Mouse (Mus musculus): ENCODE results near the gene Slc25a51. TPM values are rescaled to one million over a fixed set of nuclear protein-coding genes. Genes with fewer than 3 reads are reported as not detected.

Slc25a51 gene
- polyA plus RNA-seq, 1 experiment = 39.9 TPM

GRCm38 (mm10) chr4:45431806-45432205, 23.2 kb upstream of the Slc25a51 start:
- no peak overlapping the region for H3K4me2 ChIP-seq (ENCODE audit: low read depth)
- H3K4me3 ChIP-seq = no peak overlapping the region
- no peak for TF ChIP-seq POLR2AphosphoS2 (IDR thresholded peaks at IDR 0.05; ENCODE audit: insufficient read length, low read depth)
- no peak for TF ChIP-seq SRF (IDR thresholded peaks at IDR 0.05; ENCODE audit: control insufficient read depth, insufficient read length, low read depth)
- TF ChIP-seq MYOD1 (IDR thresholded peaks at IDR 0.05; ENCODE audit: control insufficient read depth in 1 of 3, insufficient read length in 2 of 3, low read depth in 2 of 3) = no peak
- no peak for TF ChIP-seq REST (IDR thresholded peaks at IDR 0.05; ENCODE audit: insufficient read depth, insufficient read length)
- no peak for TF ChIP-seq USF1 (IDR thresholded peaks at IDR 0.05; ENCODE audit: low read depth)
- no peak for TF ChIP-seq MYOG (IDR thresholded peaks at IDR 0.05; ENCODE audit: control insufficient read depth in 1 of 3, insufficient read depth in 1 of 3, insufficient read length in 2 of 3, low read depth in 2 of 3)
- no peak for TF ChIP-seq CEBPB (IDR thresholded peaks at IDR 0.05; ENCODE audit: insufficient read depth, poor library complexity, severe bottlenecking)
- H3K36me3 ChIP-seq (ENCODE audit: control insufficient read depth, insufficient read depth) = peaks cover 9% of the 10 kb centered on the region
- no peaks in the 10 kb centered on the region for H3K79me2 ChIP-seq (ENCODE audit: control insufficient read depth, insufficient read depth)
- no peak overlapping the region for H3ac ChIP-seq (ENCODE audit: control insufficient read depth, insufficient read length)
- no peaks in the 10 kb centered on the region for H3K27me3 ChIP-seq (ENCODE audit: control insufficient read depth, insufficient read depth, insufficient read length)

- no peaks in the 10 kb centered on the region for H3K79me2 ChIP-seq (ENCODE audit: control insufficient read depth, insufficient read depth)
- no peak for TF ChIP-seq TCF12 (IDR thresholded peaks at IDR 0.05; ENCODE audit: insufficient read depth, poor library complexity, severe bottlenecking)
- no peak for TF ChIP-seq MYOD1 (IDR thresholded peaks at IDR 0.05; ENCODE audit: control insufficient read depth in 1 of 3, insufficient read length in 2 of 3, low read depth in 2 of 3)
- no peak for TF ChIP-seq MAX (IDR thresholded peaks at IDR 0.05; ENCODE audit: low read depth)
- no peak for TF ChIP-seq POLR2A (IDR thresholded peaks at IDR 0.05; ENCODE audit: insufficient read length, low read depth)
- no peaks in the 10 kb centered on the region for H3K27me3 ChIP-seq (ENCODE audit: control insufficient read depth, insufficient read depth, insufficient read length)
- H3K4me2 ChIP-seq (ENCODE audit: low read depth) = no peak overlapping the region
- H3K36me3 ChIP-seq (ENCODE audit: control insufficient read depth, insufficient read depth) = peaks cover 9% of the 10 kb centered on the region
- no peak overlapping the region for H3ac ChIP-seq (ENCODE audit: control insufficient read depth, insufficient read length)
- no peak overlapping the region for H3K4me3 ChIP-seq
Measured at GRCm38 (mm10) chr4:45431316-45431715, 22.8 kb upstream of the Slc25a51 start.

DNA sequence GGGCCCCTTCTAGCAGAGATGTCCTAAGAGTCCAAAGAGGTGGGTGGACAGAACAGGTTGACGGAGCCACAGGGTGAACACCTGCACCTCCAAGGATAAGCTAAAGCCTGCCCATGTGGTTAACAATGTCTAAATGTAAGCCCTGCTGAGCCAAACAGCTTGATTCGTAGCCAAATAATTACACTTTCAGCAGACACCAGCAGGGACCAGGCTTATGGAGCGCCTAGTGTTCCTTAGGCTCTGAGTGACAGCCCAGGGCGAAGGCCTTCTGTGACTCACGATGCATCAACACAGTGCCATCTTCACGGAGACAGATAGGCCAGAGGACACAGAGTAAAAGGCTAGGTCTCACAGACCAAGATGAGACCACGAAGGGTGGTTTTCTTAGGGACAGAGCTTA, 20.9 kb upstream of the Slc25a51 start:
- Histone ChIP-seq H3K4me3 (no peak overlapping the region), H3K27me3 (ENCODE audit: control insufficient read depth, insufficient read depth, insufficient read length) (no peaks in the 10 kb centered on the region), H3ac (ENCODE audit: control insufficient read depth, insufficient read length) (no peak overlapping the region)

DNA sequence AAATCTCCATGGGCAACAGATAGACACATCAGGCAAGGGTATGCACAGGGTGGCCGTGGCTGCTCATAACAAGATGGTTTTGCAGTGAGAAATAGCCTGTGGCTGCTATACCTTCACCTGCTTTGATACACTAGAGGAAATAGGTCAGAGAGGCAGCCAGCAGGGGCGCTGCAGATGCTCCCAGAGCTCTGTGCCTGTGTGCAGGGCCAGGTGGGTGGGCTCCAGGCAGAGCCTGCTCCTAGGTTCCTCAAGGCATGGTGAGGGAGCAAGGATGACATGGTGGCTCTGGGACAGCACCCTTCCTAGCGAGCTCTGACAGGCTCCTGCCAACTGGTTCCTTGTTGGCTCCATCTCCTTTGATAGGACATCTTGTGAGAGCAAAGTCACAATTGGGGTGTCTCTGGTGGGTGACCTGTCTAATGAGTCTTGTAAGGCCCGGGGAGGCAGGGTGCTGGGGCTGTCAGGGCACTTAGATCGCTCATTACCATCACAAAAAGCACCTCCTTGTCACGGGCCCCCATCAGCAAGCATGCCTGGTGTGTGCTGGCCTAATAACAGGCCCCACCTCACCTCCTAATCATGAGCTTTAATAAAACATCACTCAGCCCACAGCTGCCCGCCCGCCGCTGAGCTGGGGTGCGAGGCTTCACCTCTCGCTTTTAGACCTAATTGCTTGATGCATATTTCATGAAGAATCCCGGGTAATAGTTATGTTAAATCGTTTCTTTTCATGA, 18.3 kb upstream of the Slc25a51 start:
- Histone ChIP-seq H3ac (ENCODE audit: control insufficient read depth, insufficient read length) (no peak overlapping the region), H3K36me3 (ENCODE audit: control insufficient read depth, insufficient read depth) (peaks cover 6% of the 10 kb centered on the region), H3K4me2 (ENCODE audit: low read depth) (no peak overlapping the region), H3K27me3 (ENCODE audit: control insufficient read depth, insufficient read depth, insufficient read length) (no peaks in the 10 kb centered on the region), H3K79me2 (ENCODE audit: control insufficient read depth, insufficient read depth) (no peaks in the 10 kb centered on the region), H3K4me3 (no peak overlapping the region)
- TF ChIP-seq TCF3 (IDR thresholded peaks at IDR 0.05; ENCODE audit: insufficient read length, low read depth) = no peak
- TF ChIP-seq POLR2AphosphoS2 (IDR thresholded peaks at IDR 0.05; ENCODE audit: insufficient read length, low read depth) = no peak
- TF ChIP-seq POLR2A (IDR thresholded peaks at IDR 0.05; ENCODE audit: insufficient read length, low read depth) = no peak
- no peak for TF ChIP-seq MYOD1 (IDR thresholded peaks at IDR 0.05; ENCODE audit: control insufficient read depth in 1 of 3, insufficient read length in 2 of 3, low read depth in 2 of 3)
- TF ChIP-seq E2F4 (IDR thresholded peaks at IDR 0.05; ENCODE audit: insufficient read depth) = no peak
- no peak for TF ChIP-seq MYOG (IDR thresholded peaks at IDR 0.05; ENCODE audit: control insufficient read depth in 1 of 3, insufficient read depth in 1 of 3, insufficient read length in 2 of 3, low read depth in 2 of 3)
- TF ChIP-seq TCF12 (IDR thresholded peaks at IDR 0.05; ENCODE audit: insufficient read depth, poor library complexity, severe bottlenecking) = no peak

More for the DNA sequence above, 20.9 kb upstream of the Slc25a51 start:
- Histone ChIP-seq H3K4me2 (ENCODE audit: low read depth) (no peak overlapping the region), H3K36me3 (ENCODE audit: control insufficient read depth, insufficient read depth) (peaks cover 9% of the 10 kb centered on the region), H3K79me2 (ENCODE audit: control insufficient read depth, insufficient read depth) (no peaks in the 10 kb centered on the region)
- TF ChIP-seq USF1 (IDR thresholded peaks at IDR 0.05; ENCODE audit: low read depth) (no peak), SRF (IDR thresholded peaks at IDR 0.05; ENCODE audit: control insufficient read depth, insufficient read length, low read depth) (no peak), REST (IDR thresholded peaks at IDR 0.05; ENCODE audit: insufficient read depth, insufficient read length) (no peak), MYOD1 (IDR thresholded peaks at IDR 0.05; ENCODE audit: control insufficient read depth in 1 of 3, insufficient read length in 2 of 3, low read depth in 2 of 3) (no peak), POLR2A (IDR thresholded peaks at IDR 0.05; ENCODE audit: insufficient read length, low read depth) (no peak), CEBPB (IDR thresholded peaks at IDR 0.05; ENCODE audit: insufficient read depth, poor library complexity, severe bottlenecking) (no peak), TCF3 (IDR thresholded peaks at IDR 0.05; ENCODE audit: insufficient read length, low read depth) (no peak), POLR2AphosphoS2 (IDR thresholded peaks at IDR 0.05; ENCODE audit: insufficient read length, low read depth) (no peak), MAX (IDR thresholded peaks at IDR 0.05; ENCODE audit: low read depth) (no peak), E2F4 (IDR thresholded peaks at IDR 0.05; ENCODE audit: insufficient read depth) (no peak), MYOG (IDR thresholded peaks at IDR 0.05; ENCODE audit: control insufficient read depth in 1 of 3, insufficient read depth in 1 of 3, insufficient read length in 2 of 3, low read depth in 2 of 3) (no peak), TCF12 (IDR thresholded peaks at IDR 0.05; ENCODE audit: insufficient read depth, poor library complexity, severe bottlenecking) (no peak)

DNA sequence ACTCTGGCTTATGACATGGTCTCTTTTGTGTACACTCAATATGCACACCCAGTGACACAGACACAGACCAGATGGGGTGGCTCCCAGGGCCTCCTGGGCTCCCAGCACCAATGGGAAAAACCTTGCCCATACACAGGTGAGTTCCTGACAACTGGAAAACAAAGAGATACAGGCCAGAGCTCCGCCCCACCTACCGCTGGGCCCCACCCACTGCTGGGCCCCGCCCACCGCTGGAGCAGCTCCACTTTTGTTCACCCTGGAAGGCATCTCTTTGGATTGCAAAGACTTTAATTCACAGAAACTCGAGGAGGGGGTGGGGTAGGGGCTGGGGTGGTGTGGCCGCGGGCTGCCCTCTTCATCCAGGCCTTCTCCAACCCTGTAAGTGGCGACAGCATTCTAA, 14.8 kb upstream of the Slc25a51 start:
- H3K4me3 ChIP-seq = no peak overlapping the region
- H3K79me2 ChIP-seq (ENCODE audit: control insufficient read depth, insufficient read depth) = no peaks in the 10 kb centered on the region
- no peak for TF ChIP-seq TCF3 (IDR thresholded peaks at IDR 0.05; ENCODE audit: insufficient read length, low read depth)
- TF ChIP-seq TCF12 (IDR thresholded peaks at IDR 0.05; ENCODE audit: insufficient read depth, poor library complexity, severe bottlenecking) = no peak
- TF ChIP-seq CEBPB (IDR thresholded peaks at IDR 0.05; ENCODE audit: insufficient read depth, poor library complexity, severe bottlenecking) = no peak
- TF ChIP-seq POLR2A (IDR thresholded peaks at IDR 0.05; ENCODE audit: insufficient read length, low read depth) = no peak
- TF ChIP-seq MYOG (IDR thresholded peaks at IDR 0.05; ENCODE audit: control insufficient read depth in 1 of 3, insufficient read depth in 1 of 3, insufficient read length in 2 of 3, low read depth in 2 of 3) = no peak
- TF ChIP-seq REST (IDR thresholded peaks at IDR 0.05; ENCODE audit: insufficient read depth, insufficient read length) = no peak
- TF ChIP-seq POLR2AphosphoS2 (IDR thresholded peaks at IDR 0.05; ENCODE audit: insufficient read length, low read depth) = no peak
- no peak for TF ChIP-seq SRF (IDR thresholded peaks at IDR 0.05; ENCODE audit: control insufficient read depth, insufficient read length, low read depth)
- TF ChIP-seq USF1 (IDR thresholded peaks at IDR 0.05; ENCODE audit: low read depth) = no peak
- no peak for TF ChIP-seq E2F4 (IDR thresholded peaks at IDR 0.05; ENCODE audit: insufficient read depth)
- TF ChIP-seq MYOD1 (IDR thresholded peaks at IDR 0.05; ENCODE audit: control insufficient read depth in 1 of 3, insufficient read length in 2 of 3, low read depth in 2 of 3) = no peak
- TF ChIP-seq MAX (IDR thresholded peaks at IDR 0.05; ENCODE audit: low read depth) = no peak

More for the DNA sequence above, 14.8 kb upstream of the Slc25a51 start:
- Histone ChIP-seq H3K36me3 (ENCODE audit: control insufficient read depth, insufficient read depth) (peaks cover 4% of the 10 kb centered on the region), H3ac (ENCODE audit: control insufficient read depth, insufficient read length) (no peak overlapping the region), H3K27me3 (ENCODE audit: control insufficient read depth, insufficient read depth, insufficient read length) (no peaks in the 10 kb centered on the region), H3K4me2 (ENCODE audit: low read depth) (no peak overlapping the region)
